Mouse (Mus musculus) small intestine, adult 2 months (tissue): ENCODE measurements around the gene Sept9. TPM values are rescaled to one million over a fixed set of nuclear protein-coding genes. Genes with fewer than 3 reads are reported as not detected.

Experiments
- H3K27ac ChIP-seq: fragments of 200-500 bp; 2 replicates; pipeline ENCODE4 v1.5.1; 2012; ENCODE audit warnings: low read depth, low read length, control low read depth, inconsistent platforms; ENCODE audit not compliant: insufficient read depth
- H3K27me3 ChIP-seq: fragments of 200-500 bp; 2 replicates; pipeline ENCODE4 v1.6.1; 2012; ENCODE audit warnings: mild to moderate bottlenecking, moderate library complexity, low read length, inconsistent platforms; ENCODE audit not compliant: control insufficient read depth, insufficient read depth
- H3K36me3 ChIP-seq: fragments of 200-500 bp; 2 replicates; pipeline ENCODE4 v1.6.1; 2012; ENCODE audit warnings: mild to moderate bottlenecking, low read length, control low read depth, inconsistent platforms; ENCODE audit not compliant: control insufficient read depth, insufficient read depth
- H3K4me1 ChIP-seq: fragments of 200-500 bp; 2 replicates; pipeline ENCODE4 v1.6.1; 2012; ENCODE audit warnings: low read length, inconsistent platforms, mixed read lengths; ENCODE audit not compliant: control insufficient read depth, insufficient read depth, insufficient read length
- H3K4me3 ChIP-seq: fragments of 200-500 bp; 2 replicates; pipeline ENCODE4 v1.5.1; 2012; ENCODE audit warnings: low read depth, mild to moderate bottlenecking, control low read depth, inconsistent platforms, low read length, moderate library complexity
- CTCF ChIP-seq: fragments of 200-500 bp; IDR thresholded peaks from 2 replicates; pipeline ENCODE4 v1.5.1; 2012; ENCODE audit warnings: low read depth, mild to moderate bottlenecking, control low read depth, inconsistent platforms, low read length, moderate library complexity, mixed read lengths; ENCODE audit not compliant: insufficient replicate concordance, insufficient read length; ENCODE audit errors: extremely low read depth
- POLR2A ChIP-seq: fragments of 200-500 bp; IDR thresholded peaks from 2 replicates; pipeline ENCODE4 v1.6.1; 2012; ENCODE audit warnings: low read depth, mild to moderate bottlenecking, control low read depth, inconsistent platforms, low read length, moderate library complexity
- WGBS: fragments of 180-500 bp; shearing (Covaris S2); methylation state at CpG from one replicate; pipeline ENCODE4 v1.1.7; 2018; 5-methylcytosine and 5-hydroxymethylcytosine counted together
- polyA plus RNA-seq: library from polyadenylated mRNA; depleted of rRNA; stranded (reverse); fragments of >200 nt; gene quantifications from 2 replicates; pipeline ENCODE4 v1.2.3, GENCODE M21; 2012

Sept9 gene
- polyA plus RNA-seq, 1 experiment: 31.0 TPM

DNA sequence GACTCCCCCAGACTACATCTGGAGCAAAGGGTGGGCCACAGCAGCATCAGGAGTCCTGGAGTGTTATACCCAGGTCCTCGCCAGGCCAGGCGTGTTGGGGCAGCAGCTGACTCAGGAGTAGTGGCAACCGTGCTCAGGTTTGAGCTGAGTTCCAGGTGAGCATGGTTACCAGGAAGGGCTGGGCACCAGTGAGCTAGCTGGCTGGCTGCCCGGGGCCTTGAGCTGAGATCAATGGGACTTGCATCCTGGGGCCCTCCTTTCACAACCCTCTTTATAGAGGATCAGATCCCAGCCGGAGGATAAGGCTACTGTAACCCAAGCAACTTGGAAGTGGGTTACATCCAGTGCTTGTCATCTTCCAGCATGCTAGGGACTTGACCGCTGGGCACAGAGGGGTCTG, 5.6 kb downstream of the Sept9 start:
- Histone ChIP-seq H3K4me1 (peaks cover 48% of the 10 kb centered on the region), H3K27me3 (no peaks in the 10 kb centered on the region), H3K27ac (peak overlapping the region; percentile 99), H3K4me3 (peak overlapping the region; percentile 51), H3K36me3 (peaks cover 3% of the 10 kb centered on the region; the same call in 1 of the 2 replicates)
- TF ChIP-seq CTCF: no peak
- TF ChIP-seq POLR2A: no peak
- 33% methylated on average over 6 of the region's 6 CpGs for WGBS

GRCm38 (mm10) chr11:117205447-117205846, 6.0 kb downstream of the Sept9 start:
- peaks cover 3% of the 10 kb centered on the region; the same call in 1 of the 2 replicates for H3K36me3 ChIP-seq
- TF ChIP-seq POLR2A (no peak), CTCF (no peak)
- peaks cover 46% of the 10 kb centered on the region for H3K4me1 ChIP-seq
- H3K27ac ChIP-seq: peak overlapping the region; percentile 99
- peak overlapping the region; percentile 51 for H3K4me3 ChIP-seq
- WGBS: 31% methylated on average over 9 of the region's 9 CpGs
- H3K27me3 ChIP-seq: no peaks in the 10 kb centered on the region

DNA sequence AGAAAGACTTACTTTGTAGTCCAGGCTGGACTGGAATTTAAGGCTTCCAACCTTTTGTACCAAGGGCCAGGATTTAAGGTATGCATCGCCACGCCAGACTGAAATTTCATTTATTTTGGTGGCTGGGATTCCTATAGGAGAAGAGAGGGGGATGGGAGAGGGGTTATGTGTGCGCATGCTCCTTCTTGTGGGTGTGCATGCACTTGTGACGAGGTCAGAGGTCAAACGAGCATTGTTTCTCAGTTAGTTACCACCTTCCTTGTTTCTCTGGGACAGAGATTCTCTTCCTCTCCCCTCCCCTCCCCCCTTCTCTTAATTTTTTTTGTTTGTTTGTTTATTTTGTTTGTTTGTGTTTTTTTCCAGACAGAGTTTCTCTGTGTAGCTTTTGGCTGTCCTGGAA, 8.0 kb downstream of the Sept9 start:
- peaks cover 39% of the 10 kb centered on the region for H3K4me1 ChIP-seq
- H3K27ac ChIP-seq: no peak overlapping the region
- WGBS: 86% methylated on average over 5 of the region's 5 CpGs
- H3K4me3 ChIP-seq: no peak overlapping the region
- peaks cover 3% of the 10 kb centered on the region; the same call in 1 of the 2 replicates for H3K36me3 ChIP-seq
- no peaks in the 10 kb centered on the region for H3K27me3 ChIP-seq
- TF ChIP-seq CTCF: no peak
- TF ChIP-seq POLR2A: no peak

DNA sequence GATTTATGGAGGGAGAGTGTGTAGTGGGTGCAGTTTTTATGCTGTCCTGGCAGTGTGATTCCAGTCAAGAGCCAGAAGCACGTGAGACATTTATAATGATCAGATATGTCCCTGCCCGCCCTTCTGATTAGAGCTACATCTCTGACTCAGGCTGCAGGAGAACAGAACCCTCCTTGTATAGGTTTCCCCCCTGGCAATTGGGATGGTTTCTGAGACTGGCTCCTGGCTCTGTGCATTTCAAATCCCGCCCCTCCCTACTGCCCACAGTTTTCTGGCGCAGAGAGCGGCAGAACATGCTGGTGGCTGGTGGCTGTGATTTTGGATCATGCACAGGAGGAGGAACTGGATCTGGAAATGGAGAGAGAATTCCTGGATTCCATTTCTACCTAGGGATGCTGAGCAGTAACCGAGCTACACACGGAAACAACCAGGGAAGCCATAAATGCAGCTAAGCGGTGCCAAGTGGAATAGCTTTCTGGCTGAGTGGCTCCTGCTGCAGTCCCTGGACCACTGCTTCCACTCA, 8.8 kb downstream of the Sept9 start:
- H3K36me3 ChIP-seq: peaks cover 3% of the 10 kb centered on the region; the same call in 1 of the 2 replicates
- peaks cover 37% of the 10 kb centered on the region for H3K4me1 ChIP-seq
- 58% methylated on average over 8 of the region's 8 CpGs for WGBS
- no peak overlapping the region for H3K27ac ChIP-seq
- no peak overlapping the region for H3K4me3 ChIP-seq
- no peak for TF ChIP-seq CTCF
- TF ChIP-seq POLR2A: no peak
- H3K27me3 ChIP-seq: no peaks in the 10 kb centered on the region

GRCm38 (mm10) chr11:117216713-117217112, 17.3 kb downstream of the Sept9 start:
- Histone ChIP-seq H3K27ac (no peak overlapping the region), H3K27me3 (no peaks in the 10 kb centered on the region), H3K36me3 (peaks cover 10% of the 10 kb centered on the region; the same call in 1 of the 2 replicates), H3K4me3 (no peak overlapping the region), H3K4me1 (no peaks in the 10 kb centered on the region)
- 68% methylated on average over 2 of the region's 2 CpGs for WGBS
- TF ChIP-seq CTCF (no peak), POLR2A (no peak)

GRCm38 (mm10) chr11:117218070-117218469, 18.6 kb downstream of the Sept9 start:
- no peak for TF ChIP-seq POLR2A
- no peak for TF ChIP-seq CTCF
- Histone ChIP-seq H3K27ac (no peak overlapping the region), H3K27me3 (no peaks in the 10 kb centered on the region), H3K36me3 (peaks cover 10% of the 10 kb centered on the region), H3K4me1 (no peaks in the 10 kb centered on the region), H3K4me3 (no peak overlapping the region)
- WGBS: 87% methylated on average over 6 of the region's 6 CpGs

- Histone ChIP-seq H3K4me1 (no peaks in the 10 kb centered on the region; the same call in 1 of the 2 replicates), H3K27me3 (no peaks in the 10 kb centered on the region), H3K4me3 (no peak overlapping the region), H3K36me3 (peaks cover 10% of the 10 kb centered on the region), H3K27ac (no peak overlapping the region)
- no peak for TF ChIP-seq CTCF
- no peak for TF ChIP-seq POLR2A
- WGBS: 85% methylated on average over 6 of the region's 6 CpGs
These were observed 19.0 kb downstream of the Sept9 start for GRCm38 (mm10) chr11:117218498-117218897.
